Mouse (Mus musculus): ENCODE results near the gene Dkkl1. TPM values are rescaled to one million over a fixed set of nuclear protein-coding genes. Genes with fewer than 3 reads are reported as not detected.

Gene Dkkl1
- total RNA-seq, 2 experiments from 2014 or later = not detected

Small RNA genes within 50 kb of the gene (microRNA-seq; reads per million reads assigned to microRNA genes)
- not detected for gene Mir7055

Other genes with a start within 250 kb of the Dkkl1 start
- gene Cpt1c, start 237.3 kb downstream of the Dkkl1 start, total RNA-seq (2021) = 1 to 10 TPM; 2.7 to 3.1 TPM
- gene Prmt1, start 225.6 kb downstream of the Dkkl1 start, total RNA-seq (2021) = 100 to 1,000 TPM; 105 to 111 TPM
- 10 to 100 TPM; 28.3 to 30.9 TPM for gene Irf3, start 214.5 kb downstream of the Dkkl1 start, total RNA-seq (2021)
- gene Bcl2l12, start 213.4 kb downstream of the Dkkl1 start, total RNA-seq (2021) = 10 to 100 TPM; 10.2 to 11.2 TPM
- 10 to 100 TPM; 45.5 to 49.7 TPM for gene Scaf1, start 195.8 kb downstream of the Dkkl1 start, total RNA-seq (2021)
- gene Rras, start 194.2 kb downstream of the Dkkl1 start, total RNA-seq (2021) = 10 to 100 TPM; 48.9 to 56.6 TPM
- gene Prr12, start 159.3 kb downstream of the Dkkl1 start, total RNA-seq (2021) = 10 to 100 TPM; 23.2 to 27.7 TPM
- gene Nosip, start 149.7 kb downstream of the Dkkl1 start, total RNA-seq (2021) = 10 to 100 TPM; 25.7 to 27.8 TPM
- gene Prrg2, start 149.5 kb downstream of the Dkkl1 start, total RNA-seq (2021) = 1 to 10 TPM; 6.8 to 7.1 TPM
- 10 to 100 TPM; 28.1 to 32.4 TPM for gene Rcn3, start 119.9 kb downstream of the Dkkl1 start, total RNA-seq (2021)
- gene Fcgrt, start 108.3 kb downstream of the Dkkl1 start, total RNA-seq (2021) = 10 to 100 TPM; 66.1 to 71.7 TPM
- 100 to 1,000 TPM; 517 to 569 TPM for gene Rps11, start 87.7 kb downstream of the Dkkl1 start, total RNA-seq (2021)
- gene Rpl13a, start 83.4 kb downstream of the Dkkl1 start, total RNA-seq (2021) = 100 to 1,000 TPM; 613 to 620 TPM
- gene Gm45713, start 75.9 kb downstream of the Dkkl1 start, total RNA-seq (2021) = not detected
- gene Flt3l, start 75.7 kb downstream of the Dkkl1 start, total RNA-seq (2021) = 10 to 100 TPM in 1 of 2 experiments, 1 to 10 TPM in 1; 5.3 to 15.0 TPM
- gene Pih1d1, start 57.8 kb downstream of the Dkkl1 start, total RNA-seq (2021) = 10 to 100 TPM; 29.7 to 30.9 TPM
- gene Aldh16a1, start 57.6 kb downstream of the Dkkl1 start, total RNA-seq (2021) = 10 to 100 TPM; 23.5 to 37.6 TPM
- 10 to 100 TPM; 18.1 to 18.7 TPM for gene Slc17a7, start 48.2 kb downstream of the Dkkl1 start, total RNA-seq (2021)
- gene Gfy, start 32.6 kb downstream of the Dkkl1 start, total RNA-seq (2021) = not detected
- not detected for gene Pth2, start 31.2 kb downstream of the Dkkl1 start, total RNA-seq (2021)
- gene Ccdc155, start 7.3 kb downstream of the Dkkl1 start, total RNA-seq (2021) = not detected
- 10 to 100 TPM in 1 of 2 experiments, 1 to 10 TPM in 1; 7.0 to 12.0 TPM for gene Tead2, start 3.6 kb upstream of the Dkkl1 start, total RNA-seq (2021)
- gene Cd37, start 27.0 kb upstream of the Dkkl1 start, total RNA-seq (2021) = 1 to 10 TPM; 2.9 to 3.2 TPM
- not detected for gene Slc6a16, start 28.9 kb upstream of the Dkkl1 start, total RNA-seq (2021)
- gene Slc6a21, start 65.4 kb upstream of the Dkkl1 start, total RNA-seq (2021) = not detected
- 10 to 100 TPM; 23.5 to 25.0 TPM for gene Trpm4, start 121.6 kb upstream of the Dkkl1 start, total RNA-seq (2021)
- gene Hrc, start 123.1 kb upstream of the Dkkl1 start, total RNA-seq (2021) = 100 to 1,000 TPM; 773 to 825 TPM
- gene Ppfia3, start 154.9 kb upstream of the Dkkl1 start, total RNA-seq (2021) = under 1 TPM; 0.18 to 0.25 TPM
- gene Lin7b, start 158.4 kb upstream of the Dkkl1 start, total RNA-seq (2021) = 1 to 10 TPM; 1.8 to 2.0 TPM
- gene Snrnp70, start 183.6 kb upstream of the Dkkl1 start, total RNA-seq (2021) = 100 to 1,000 TPM; 110 to 111 TPM
- gene Kcna7, start 193.5 kb upstream of the Dkkl1 start, total RNA-seq (2021) = 1 to 10 TPM; 3.2 to 3.7 TPM
- under 1 TPM; 0.14 to 0.39 TPM for gene Ntf5, start 201.5 kb upstream of the Dkkl1 start, total RNA-seq (2021)
- gene Lhb, start 208.7 kb upstream of the Dkkl1 start, total RNA-seq (2021) = not detected
- 10 to 100 TPM; 93.1 to 98.1 TPM for gene Gys1, start 222.7 kb upstream of the Dkkl1 start, total RNA-seq (2021)
- gene Ruvbl2, start 225.9 kb upstream of the Dkkl1 start, total RNA-seq (2021) = 10 to 100 TPM; 28.5 to 29.3 TPM
- 100 to 1,000 TPM; 210 to 232 TPM for gene Ftl1, start 247.7 kb upstream of the Dkkl1 start, total RNA-seq (2021)

Data from heart, postnatal 25 days (tissue).